Mouse (Mus musculus) CH12.LX (cell line): Measurements from ENCODE around the gene Htr1f. TPM values are rescaled to one million over a fixed set of nuclear protein-coding genes. Genes with fewer than 3 reads are reported as not detected.

ENCODE experiments used
- DNase-seq: peaks from one replicate; pipeline ENCODE4 v3.0.0-alpha.2; 2013; ENCODE audit errors: extremely low read depth
- H3K27ac ChIP-seq: 2 replicates; pipeline ENCODE4 v1.5.1; 2012; ENCODE audit warnings: low read depth, mild to moderate bottlenecking, control low read depth, moderate library complexity; ENCODE audit not compliant: insufficient read depth
- H3K27me3 ChIP-seq: replicated peaks from 2 replicates; pipeline ENCODE3; 2012; ENCODE audit warnings: inconsistent platforms
- H3K36me3 ChIP-seq, 2 experiments: replicated peaks in 1 of 2; 2 replicates each; pipeline versions ENCODE3 to v1.6.1; 2012; ENCODE audit warnings: inconsistent platforms in 1 of 2, low read length in 1 of 2, mild to moderate bottlenecking in 1 of 2, mixed read lengths in 1 of 2, moderate library complexity in 1 of 2; ENCODE audit not compliant: control insufficient read depth in 1 of 2, insufficient read depth in 1 of 2
- H3K4me1 ChIP-seq, 2 experiments: 2 replicates each; pipeline ENCODE4 v1.6.1; 2012; ENCODE audit warnings: inconsistent platforms in 1 of 2, moderate library complexity in 1 of 2; ENCODE audit not compliant: insufficient read depth in 2 of 2, control insufficient read depth in 1 of 2
- H3K4me2 ChIP-seq: 2 replicates; pipeline ENCODE4 v1.6.1; 2012; ENCODE audit warnings: low read depth, mild to moderate bottlenecking, control low read depth; ENCODE audit not compliant: poor library complexity, insufficient read depth, severe bottlenecking
- H3K4me3 ChIP-seq, 3 experiments: fragments of 150-350 bp in 1 of 3; sonication (generic) in 1 of 3; replicated peaks in 1 of 3; 2 replicates each; pipeline versions ENCODE3 to v1.5.1; 2011 to 2012; ENCODE audit warnings: low read depth in 2 of 3, low read length in 2 of 3, mild to moderate bottlenecking in 2 of 3, moderate library complexity in 2 of 3, control low read depth in 1 of 3, improper control_type of control experiment in 1 of 3, inconsistent platforms in 1 of 3, mixed read lengths in 1 of 3; ENCODE audit not compliant: poor library complexity in 1 of 3
- H3K79me2 ChIP-seq: replicated peaks from 2 replicates; pipeline ENCODE4 v1.6.1; 2012; ENCODE audit warnings: mild to moderate bottlenecking, moderate library complexity; ENCODE audit not compliant: control insufficient read depth, poor library complexity, insufficient read depth, severe bottlenecking; ENCODE audit errors: extremely low read depth
- H3K9ac ChIP-seq: 2 replicates; pipeline ENCODE4 v1.6.1; 2012; ENCODE audit warnings: low read depth, mild to moderate bottlenecking, control low read depth, moderate library complexity; ENCODE audit not compliant: insufficient read depth
- H3K9me3 ChIP-seq: replicated peaks from 2 replicates; pipeline ENCODE3; 2012; ENCODE audit warnings: low read length, inconsistent platforms, mixed read lengths
- CHD1 ChIP-seq: IDR thresholded peaks from 2 replicates; pipeline ENCODE4 v1.6.1; 2012; ENCODE audit warnings: low read depth, low read length, improper control_type of control experiment, inconsistent platforms
- CTCF ChIP-seq, 2 experiments: IDR thresholded peaks in 1 of 2; conservative IDR thresholded peaks in 1 of 2; 2 replicates each; pipeline ENCODE4 v1.5.1; 2011 to 2012; ENCODE audit warnings: low read depth in 2 of 2, low read length in 2 of 2, improper control_type of control experiment in 1 of 2, inconsistent platforms in 1 of 2, mild to moderate bottlenecking in 1 of 2, moderate library complexity in 1 of 2
- E2F4 ChIP-seq: IDR thresholded peaks from 2 replicates; pipeline ENCODE4 v1.6.1; 2011; ENCODE audit warnings: low read depth, low read length, improper control_type of control experiment; ENCODE audit not compliant: insufficient replicate concordance
- HCFC1 ChIP-seq: IDR thresholded peaks from 2 replicates; pipeline ENCODE4 v1.6.1; 2012; ENCODE audit warnings: low read depth, mild to moderate bottlenecking, inconsistent platforms, low read length, improper control_type of control experiment
- JUN ChIP-seq: IDR thresholded peaks from 2 replicates; pipeline ENCODE4 v1.6.1; 2011; ENCODE audit warnings: low read depth, mild to moderate bottlenecking, low read length, improper control_type of control experiment, moderate library complexity; ENCODE audit not compliant: insufficient read depth
- KAT2A ChIP-seq: IDR thresholded peaks from 2 replicates; pipeline ENCODE4 v1.6.1; 2012; ENCODE audit warnings: low read length, improper control_type of control experiment, inconsistent platforms; ENCODE audit not compliant: insufficient replicate concordance
- MXI1 ChIP-seq: IDR thresholded peaks from 2 replicates; pipeline ENCODE4 v1.6.1; 2011; ENCODE audit warnings: mild to moderate bottlenecking, low read depth, low read length, improper control_type of control experiment
- MYC ChIP-seq: IDR thresholded peaks from 2 replicates; pipeline ENCODE4 v1.6.1; 2011; ENCODE audit warnings: low read depth, mild to moderate bottlenecking, improper control_type of control experiment, low read length
- POLR2A ChIP-seq: IDR thresholded peaks from 2 replicates; pipeline ENCODE4 v1.6.1; 2011; ENCODE audit warnings: low read depth, mild to moderate bottlenecking, improper control_type of control experiment, low read length
- POLR2AphosphoS2 ChIP-seq: IDR thresholded peaks from 2 replicates; pipeline ENCODE4 v1.6.1; 2011; ENCODE audit warnings: low read depth, low read length, improper control_type of control experiment
- RAD21 ChIP-seq: IDR thresholded peaks from 2 replicates; pipeline ENCODE4 v1.6.1; 2011; ENCODE audit warnings: low read depth, mild to moderate bottlenecking, low read length, improper control_type of control experiment, moderate library complexity
- SMC3 ChIP-seq: IDR thresholded peaks from 2 replicates; pipeline ENCODE4 v1.6.1; 2011; ENCODE audit warnings: low read depth, low read length, improper control_type of control experiment
- USF1 ChIP-seq: IDR thresholded peaks from 2 replicates; pipeline ENCODE4 v1.6.1; 2014; ENCODE audit warnings: low read depth, mild to moderate bottlenecking, inconsistent platforms, low read length, improper control_type of control experiment
- ZMIZ1 ChIP-seq: IDR thresholded peaks from 2 replicates; pipeline ENCODE4 v1.6.1; 2012; ENCODE audit warnings: low read depth, mild to moderate bottlenecking, inconsistent platforms, low read length, improper control_type of control experiment
- dilution Hi-C: fragments of 300-500 bp; cut with MboI; formaldehyde crosslinking; loops from 2 replicates; pipeline ENCODE4 v1.14.3; 2020; ENCODE audit warnings: low sequenced_read_pairs; ENCODE audit not compliant: extremely low pct_unique_long_range_greater_than_20kb, extremely low pct_ligation_motif_present
- in situ Hi-C: fragments of 300-500 bp; cut with MboI; formaldehyde crosslinking; loops from 3 replicates; pipeline ENCODE4 v1.14.3; 2019; ENCODE audit warnings: low sequenced_read_pairs, low pct_ligation_motif_present, low pct_unique_long_range_greater_than_20kb, mixed read lengths
- polyA plus RNA-seq: library from polyadenylated mRNA; unstranded; fragments of >175 nt; gene quantifications from 2 replicates; pipeline ENCODE4 v1.2.1, GENCODE M21; 2012; ENCODE audit warnings: low read depth; ENCODE audit not compliant: insufficient read length
- total RNA-seq, 2 experiments: library from RNA; depleted of rRNA; stranded (reverse); fragments of 300-350 nt in 1 of 2; fragments of >200 nt in 1 of 2; gene quantifications; 2 replicates each; pipeline ENCODE4 v1.2.3; 2012 to 2014

The Htr1f gene
- total and polyA plus RNA-seq, 3 experiments: not detected

DNA sequence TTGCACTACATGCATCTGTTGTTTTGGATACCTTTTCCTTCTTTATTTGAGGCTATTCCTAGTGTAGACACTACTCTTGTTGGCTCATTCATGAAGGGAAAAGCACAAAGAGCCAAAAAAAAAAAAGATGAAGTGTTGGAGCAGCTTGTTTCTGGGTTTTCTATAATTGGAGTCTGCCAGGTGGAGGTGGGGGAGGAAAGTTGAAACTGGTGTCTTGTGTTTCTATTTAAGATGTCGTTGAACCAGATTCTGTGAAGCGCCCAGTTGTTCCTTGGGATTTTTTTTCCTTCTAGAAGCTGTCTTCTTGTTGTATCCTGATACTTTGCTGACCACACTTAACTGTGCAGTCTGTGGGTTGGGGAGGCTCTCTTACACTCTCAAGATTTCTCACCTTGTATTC lies 23.7 kb upstream of the Htr1f start:
- H3K79me2 ChIP-seq: no peaks in the 10 kb centered on the region
- H3K4me3 ChIP-seq: no peak overlapping the region
- no peak for DNase-seq
- no peaks in the 10 kb centered on the region for H3K9me3 ChIP-seq
- no peak overlapping the region for H3K4me2 ChIP-seq
- dilution Hi-C loops: no loop called here
- no peak overlapping the region for H3K9ac ChIP-seq
- H3K4me1 ChIP-seq: peaks cover 0 to 16% of the 10 kb centered on the region in 2 experiments; a peak in 1 of 4 replicates
- in situ Hi-C loops: no loop called here
- TF ChIP-seq CHD1: no peak
- no peak for TF ChIP-seq E2F4
- TF ChIP-seq USF1: no peak
- no peak for TF ChIP-seq MXI1
- no peak for TF ChIP-seq RAD21
- no peak for TF ChIP-seq POLR2A
- TF ChIP-seq ZMIZ1: no peak
- TF ChIP-seq JUN: no peak
- TF ChIP-seq CTCF (conservative IDR thresholded peaks at IDR 0.05 in 1 of 2, IDR thresholded peaks at IDR 0.05 in 1 of 2; ENCODE audit: low read depth in 2 of 2, low read length in 2 of 2): no peak
- no peaks in the 10 kb centered on the region for H3K27me3 ChIP-seq
- H3K27ac ChIP-seq: no peak overlapping the region
- no peaks in the 10 kb centered on the region for H3K36me3 ChIP-seq

- no peaks in the 10 kb centered on the region for H3K27me3 ChIP-seq
- no peak overlapping the region for H3K4me3 ChIP-seq
- no peaks in the 10 kb centered on the region for H3K36me3 ChIP-seq
- H3K79me2 ChIP-seq: no peaks in the 10 kb centered on the region
- H3K9me3 ChIP-seq: no peaks in the 10 kb centered on the region
- in situ Hi-C loops: no loop called here
- dilution Hi-C loops: no loop called here
- peaks cover 0 to 16% of the 10 kb centered on the region in 2 experiments; a peak in 1 of 4 replicates for H3K4me1 ChIP-seq
- H3K4me2 ChIP-seq: no peak overlapping the region
- no peak for DNase-seq
- no peak overlapping the region for H3K27ac ChIP-seq
- no peak for TF ChIP-seq HCFC1
- TF ChIP-seq SMC3: no peak
- TF ChIP-seq MYC: no peak
- no peak for TF ChIP-seq MXI1
- no peak for TF ChIP-seq POLR2AphosphoS2
- TF ChIP-seq, all 38 proteins: peak for 0
- no peak overlapping the region for H3K9ac ChIP-seq
Observed at GRCm38 (mm10) chr16:65127846-65128245, 22.2 kb upstream of the Htr1f start.

DNA sequence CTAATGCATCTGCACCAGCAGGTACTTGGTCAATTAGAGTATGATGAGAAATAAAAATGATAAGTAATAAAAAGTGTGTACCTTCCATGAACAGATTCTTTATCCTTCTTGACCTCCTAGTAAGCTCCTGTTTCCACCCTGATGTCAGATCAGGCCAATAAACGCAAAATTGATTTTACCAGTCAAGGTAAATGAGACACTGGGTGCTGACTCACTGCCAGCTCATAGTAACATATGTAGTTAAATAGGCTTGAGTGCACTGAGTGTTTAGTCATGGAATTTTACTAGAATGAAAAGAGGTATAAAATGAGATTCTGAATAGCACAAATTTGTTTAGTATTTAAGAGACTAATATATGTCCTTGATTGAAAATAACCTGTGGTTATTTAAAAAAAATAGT lies 6.6 kb upstream of the Htr1f start:
- Histone ChIP-seq H3K4me2 (no peak overlapping the region), H3K9me3 (no peaks in the 10 kb centered on the region), H3K4me3 (no peak overlapping the region), H3K36me3 (no peaks in the 10 kb centered on the region), H3K27ac (no peak overlapping the region), H3K9ac (no peak overlapping the region), H3K4me1 (no peaks in the 10 kb centered on the region), H3K27me3 (no peaks in the 10 kb centered on the region), H3K79me2 (no peaks in the 10 kb centered on the region)
- TF ChIP-seq KAT2A: no peak
- DNase-seq: no peak
- in situ Hi-C loops (loop anchor here (25.0 kb wide), 1 partner anchor 200 kb away; no protein-coding TSS in a partner anchor), dilution Hi-C loops (no loop called here)
